Mouse (Mus musculus) thymus, postnatal 36 days (tissue): ENCODE measurements around the gene Fxyd7.

Experiments used
- DNase-seq, 2 experiments: peaks; one replicate each; pipeline ENCODE4 v3.0.0; 2022; ENCODE audit warnings: mixed read lengths in 2 of 2

Gene Fxyd7

GRCm38 (mm10) chr7:31076492-31076891 lies 25.2 kb upstream of the Fxyd7 start, which contains the start of gene Fxyd3:
Gene Fxyd3 (minus strand): TSS chr7:31076704.
- DNase-seq: no peak

- DNase-seq: no peak
Measured at GRCm38 (mm10) chr7:31074713-31075069, 23.4 kb upstream of the Fxyd7 start.

DNA sequence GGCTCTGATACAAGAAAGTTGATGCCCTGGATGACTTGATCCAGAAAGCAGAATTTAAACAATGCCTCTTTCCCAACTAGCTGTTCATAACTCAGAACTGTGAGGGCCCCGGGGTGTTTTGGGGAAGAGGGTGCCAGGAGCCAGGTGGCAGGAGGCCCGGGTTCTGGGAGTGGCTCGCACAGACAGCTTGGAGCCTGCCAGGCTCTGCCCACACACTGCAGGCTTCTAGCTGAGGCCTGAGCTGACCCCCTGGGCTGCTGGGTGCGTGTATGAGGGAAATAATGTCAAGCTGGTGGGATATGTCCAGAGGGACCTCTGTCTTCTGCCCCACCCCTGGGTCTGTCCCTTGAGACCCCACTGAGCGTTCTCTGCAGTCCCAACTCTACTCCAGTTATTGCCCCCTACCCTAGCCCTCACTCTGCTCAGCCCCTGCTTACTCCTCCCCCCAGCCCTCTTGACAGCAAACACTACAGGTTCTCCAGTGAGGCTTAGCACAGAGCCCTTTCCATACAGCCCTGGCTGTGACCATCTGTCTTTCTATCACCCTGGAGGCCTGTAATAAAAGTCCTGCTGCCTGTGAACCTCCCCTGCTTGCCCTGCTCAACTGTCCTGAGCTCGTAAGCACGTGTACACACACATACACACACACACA lies 22.9 kb upstream of the Fxyd7 start:
- no peak for DNase-seq

DNA sequence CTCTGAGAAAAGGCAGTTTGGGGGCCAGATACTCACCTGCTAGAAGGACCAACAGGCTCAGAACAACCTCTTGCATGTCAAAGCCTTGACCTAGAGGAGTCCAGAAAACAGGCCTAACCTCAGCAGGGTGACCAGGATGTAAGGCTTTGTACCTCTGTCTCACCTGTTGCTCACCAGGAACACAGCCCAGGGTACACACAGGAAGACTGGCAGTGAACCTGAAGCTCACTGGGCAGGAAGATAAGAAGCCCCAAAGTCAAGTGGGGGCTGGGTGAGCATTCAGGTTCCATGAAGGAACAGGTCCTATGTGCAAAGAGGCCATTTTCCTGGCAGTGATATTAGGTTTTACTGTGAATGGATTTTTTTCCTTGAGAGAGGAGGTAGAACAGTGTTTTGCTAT lies 22.3 kb upstream of the Fxyd7 start:
- no peak for DNase-seq

DNA sequence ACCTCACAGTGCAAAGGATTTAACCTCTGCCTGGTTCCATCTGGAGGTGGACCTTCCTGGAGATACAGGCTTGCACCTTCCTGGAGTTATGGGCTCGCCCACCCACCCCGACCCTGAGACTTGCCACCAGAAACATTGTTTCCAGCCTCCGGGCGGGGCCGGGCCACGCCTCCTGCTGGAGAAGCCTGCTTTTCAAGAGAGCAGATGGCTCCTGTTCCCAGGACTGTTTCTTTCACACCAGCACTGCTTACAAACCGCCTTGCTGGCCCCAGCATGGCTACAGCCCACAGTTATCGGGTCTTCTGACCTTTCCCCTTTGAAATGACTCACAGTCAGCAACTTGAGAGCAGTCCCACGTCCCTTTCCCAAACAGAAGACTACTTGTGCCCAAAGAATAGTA lies 21.1 kb upstream of the Fxyd7 start:
- no peak for DNase-seq

DNA sequence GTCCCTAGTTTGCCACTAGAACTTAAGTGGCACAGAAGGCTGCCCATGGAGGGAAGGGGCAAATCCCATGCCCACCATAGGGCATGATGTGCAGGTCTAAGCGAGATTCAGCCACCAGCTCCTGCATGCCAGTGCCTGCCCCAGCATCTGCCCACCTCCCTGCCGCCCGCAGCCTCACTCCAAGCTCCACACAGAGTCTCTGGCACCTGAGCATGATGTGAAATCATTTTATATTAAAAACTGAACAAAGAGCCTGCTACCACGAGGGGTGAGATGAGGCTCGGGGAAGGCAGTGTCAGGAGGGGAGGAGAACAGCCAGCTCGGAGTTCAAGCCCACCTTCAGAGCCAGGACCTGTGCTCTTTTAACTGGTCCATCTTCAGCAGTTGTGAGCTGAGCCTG lies 19.1 kb upstream of the Fxyd7 start:
- DNase-seq: no peak

GRCm38 (mm10) chr7:31069491-31069890 lies 18.2 kb upstream of the Fxyd7 start:
- DNase-seq: no peak

DNA sequence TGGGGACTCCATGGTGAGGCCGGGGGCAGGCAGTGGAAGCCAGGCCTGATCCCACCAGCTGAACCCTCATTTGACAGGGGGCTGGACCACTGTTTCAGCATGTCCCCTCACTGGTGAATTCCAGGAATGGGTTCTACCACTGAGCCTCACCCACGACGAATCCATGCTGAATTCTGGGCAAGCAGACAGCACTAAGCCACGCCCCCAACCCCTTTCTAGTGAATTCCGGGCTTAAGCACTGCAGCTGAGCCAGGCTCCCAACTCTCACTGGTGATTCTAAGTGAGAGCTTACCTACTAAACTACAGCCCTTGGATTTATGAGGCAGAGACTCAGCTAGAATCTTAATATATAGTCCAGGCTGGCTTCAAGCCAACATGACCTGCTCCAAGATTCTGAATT lies 16.6 kb upstream of the Fxyd7 start:
- DNase-seq: no peak

- DNase-seq: no peak
Measured at GRCm38 (mm10) chr7:31063074-31063560, 11.8 kb upstream of the Fxyd7 start.

- DNase-seq: no peak
Measured at GRCm38 (mm10) chr7:31060621-31061010, 9.3 kb upstream of the Fxyd7 start.

DNA sequence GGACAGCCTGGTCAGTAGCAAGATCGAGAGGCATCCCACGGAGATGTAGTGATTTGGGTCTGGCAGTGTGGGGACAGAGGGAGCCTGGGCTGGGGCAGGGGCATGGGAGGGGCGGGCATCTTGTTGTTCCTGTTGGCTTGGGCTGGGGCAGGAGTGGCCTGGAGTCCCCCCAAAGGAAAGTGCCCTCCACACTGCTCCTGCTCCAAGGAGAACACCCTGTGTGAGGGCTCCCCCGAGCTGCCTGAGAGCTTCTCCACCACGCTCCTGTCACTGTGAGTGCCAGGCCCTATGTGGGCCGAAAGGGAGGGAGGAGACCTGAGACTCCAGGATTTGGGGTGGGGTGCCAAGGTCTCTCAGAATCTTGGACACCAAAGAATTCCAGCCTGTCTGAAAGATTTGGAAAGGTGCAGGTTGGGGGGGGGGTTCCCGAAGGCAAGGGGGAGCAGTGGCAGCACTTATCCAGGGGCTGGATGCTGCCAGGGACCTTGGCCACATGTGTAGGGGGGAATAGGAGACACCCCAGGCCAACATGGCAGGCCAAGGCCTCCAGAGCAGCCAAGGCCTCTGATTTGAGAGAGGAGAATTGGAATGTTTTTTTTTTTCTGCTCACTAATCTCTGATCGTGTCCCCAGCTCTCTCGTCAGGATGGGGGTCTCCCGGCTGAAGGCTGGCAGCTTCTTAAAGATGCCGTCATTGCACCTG lies 8.8 kb upstream of the Fxyd7 start:
- no peak for DNase-seq

DNA sequence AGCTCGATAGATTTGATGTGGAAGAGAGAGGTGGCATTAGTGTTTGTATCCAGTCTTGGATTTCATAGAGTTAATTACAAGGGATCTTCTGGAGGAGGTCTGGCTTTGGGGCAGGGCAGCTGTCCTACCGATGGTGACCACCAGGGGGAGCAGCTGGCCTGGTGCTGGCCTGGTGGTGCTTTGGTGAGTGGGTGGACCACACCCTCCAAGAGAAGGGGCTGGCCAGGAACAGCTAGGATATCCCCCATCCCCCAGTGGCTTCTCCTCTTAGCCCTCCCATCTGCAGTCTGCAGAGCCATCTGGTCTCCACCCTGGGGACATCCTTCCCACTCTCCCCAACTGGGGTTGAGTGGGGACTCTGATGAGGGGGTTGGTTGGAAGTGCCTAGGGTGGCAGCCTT lies 7.8 kb upstream of the Fxyd7 start, which contains the start of gene Lgi4:
Gene Lgi4, plus strand, starts transcription at position 235 of the 400 bp plus-strand sequence.
- DNase-seq: peak; percentile 69 to 74

DNA sequence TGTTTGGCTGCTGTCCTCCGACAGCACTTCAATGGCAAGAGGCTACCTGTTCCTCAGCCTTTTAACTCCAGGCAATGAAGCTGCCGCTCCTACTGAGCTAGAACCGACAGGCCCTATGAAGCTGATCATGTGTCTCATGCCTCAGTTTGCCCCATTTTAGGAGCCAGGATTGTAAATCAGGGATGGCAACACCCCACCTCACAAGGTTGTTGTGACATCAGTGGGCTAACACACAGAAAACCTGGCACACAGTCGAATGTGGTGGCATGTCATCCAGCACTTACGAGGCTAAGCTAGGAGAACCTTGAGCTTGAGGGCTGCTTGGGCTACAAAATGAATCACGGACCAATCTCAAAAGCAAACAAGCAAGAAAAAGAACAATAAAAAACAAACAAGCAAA lies 6.9 kb upstream of the Fxyd7 start:
- DNase-seq: no peak

GRCm38 (mm10) chr7:31057730-31058129 lies 6.5 kb upstream of the Fxyd7 start:
- no peak for DNase-seq

DNA sequence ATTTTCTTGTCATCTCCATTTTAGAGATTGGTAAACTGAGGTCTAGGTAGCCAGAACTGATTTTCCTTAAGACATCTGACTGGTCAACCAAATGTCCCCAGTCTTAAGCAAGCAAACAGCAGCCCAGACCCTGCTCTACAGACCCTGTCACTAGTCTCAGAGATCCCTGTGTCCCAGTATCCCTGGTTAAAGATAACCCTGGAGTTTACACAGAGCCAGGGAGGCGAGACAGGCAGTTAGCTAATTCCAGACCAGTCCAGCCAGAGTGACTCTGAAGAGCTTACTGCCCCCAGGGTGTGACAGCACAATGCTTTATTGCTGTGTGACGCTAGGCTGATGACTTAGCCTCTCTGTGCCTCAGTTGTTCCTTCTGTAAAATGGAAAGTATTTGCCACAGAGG lies 5.8 kb upstream of the Fxyd7 start, which contains the start of gene Fxyd1:
Gene Fxyd1, minus strand, starts transcription at position 129 of the 400 bp plus-strand sequence.
- DNase-seq: no peak

- no peak for DNase-seq
Measured at GRCm38 (mm10) chr7:31056448-31056847, 5.2 kb upstream of the Fxyd7 start.

GRCm38 (mm10) chr7:31055883-31056282 lies 4.6 kb upstream of the Fxyd7 start:
- DNase-seq: no peak

DNA sequence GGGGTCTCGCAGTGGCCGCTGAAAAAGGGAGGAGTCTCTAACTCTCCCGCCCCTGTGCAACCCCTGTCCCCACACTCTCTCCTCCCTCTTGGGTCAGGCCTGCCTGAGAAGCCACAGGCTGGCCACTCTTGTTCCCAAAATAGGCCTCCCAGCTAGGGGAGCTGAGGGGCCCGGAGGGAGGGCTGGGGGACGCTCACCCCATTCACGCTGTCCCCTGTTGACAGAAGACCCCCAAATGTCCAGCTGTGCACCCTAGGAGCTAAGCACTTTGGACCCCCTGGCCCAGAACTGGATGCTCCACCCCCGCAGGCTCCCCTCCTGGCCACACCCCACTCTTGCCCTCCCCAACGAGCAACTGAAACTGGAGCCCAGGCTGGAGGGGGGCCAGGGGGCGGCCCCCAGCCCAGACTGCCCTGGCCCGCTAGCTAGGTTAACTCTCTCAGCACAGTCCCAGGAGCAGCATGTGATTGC lies 4.1 kb upstream of the Fxyd7 start:
- DNase-seq: no peak

DNA sequence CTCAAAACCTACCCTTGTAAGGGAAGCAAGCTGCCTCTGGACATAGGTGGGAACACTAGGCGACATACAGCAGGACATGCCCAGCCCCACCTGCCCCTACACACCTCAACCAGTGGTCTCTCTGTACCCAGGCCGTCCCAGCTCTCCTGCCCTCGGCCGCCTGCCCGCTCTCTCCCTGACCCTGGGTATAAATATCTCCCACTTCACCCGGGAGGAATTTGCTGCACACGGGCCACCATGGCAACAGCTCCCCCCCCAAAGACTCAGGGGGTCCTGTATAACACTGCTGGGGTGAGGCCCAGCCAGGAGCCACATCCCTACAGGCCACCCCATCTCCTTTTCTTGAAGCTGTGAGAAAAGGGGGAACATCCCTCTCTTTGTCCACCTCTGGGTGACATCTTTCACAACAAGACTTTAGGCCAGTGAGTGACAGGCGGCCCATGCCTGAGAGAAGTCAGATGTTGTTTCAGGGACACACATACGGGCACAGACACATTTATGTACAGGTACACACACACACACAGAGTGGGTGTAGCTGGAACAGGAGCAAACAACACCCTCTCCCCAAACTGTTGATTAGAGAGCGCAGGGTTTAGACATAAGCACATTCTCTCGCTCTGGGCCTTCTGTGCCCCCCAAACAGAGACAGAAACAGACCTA lies 3.5 kb upstream of the Fxyd7 start:
- DNase-seq: no peak

DNA sequence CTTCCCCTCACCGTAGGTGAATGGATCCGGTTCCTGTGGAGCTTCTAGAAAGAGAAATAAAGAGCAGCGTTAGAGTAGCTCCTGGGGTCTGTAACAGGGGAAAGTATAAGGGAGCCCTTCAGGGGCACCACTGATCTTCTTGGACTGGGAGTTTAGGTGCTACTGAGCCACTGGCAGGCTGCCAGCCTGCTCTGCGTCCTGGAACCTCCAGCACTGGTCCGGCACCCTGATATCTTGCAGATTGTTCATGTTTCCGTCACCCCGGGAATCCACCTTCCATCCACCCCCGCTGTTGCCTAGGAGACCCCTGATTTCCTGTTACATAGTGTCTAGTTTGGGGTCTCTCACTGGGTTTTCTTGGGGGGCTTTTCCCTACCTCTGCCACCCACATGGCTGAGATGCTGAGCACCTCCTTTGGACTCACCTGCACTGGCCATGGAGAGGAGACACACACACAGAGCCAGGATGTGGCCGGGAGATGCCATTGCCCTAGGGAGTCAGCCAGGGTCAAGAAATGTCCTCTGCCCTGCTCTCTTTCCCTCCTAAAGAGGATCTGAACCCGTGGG lies 2.7 kb upstream of the Fxyd7 start:
- DNase-seq: no peak

DNA sequence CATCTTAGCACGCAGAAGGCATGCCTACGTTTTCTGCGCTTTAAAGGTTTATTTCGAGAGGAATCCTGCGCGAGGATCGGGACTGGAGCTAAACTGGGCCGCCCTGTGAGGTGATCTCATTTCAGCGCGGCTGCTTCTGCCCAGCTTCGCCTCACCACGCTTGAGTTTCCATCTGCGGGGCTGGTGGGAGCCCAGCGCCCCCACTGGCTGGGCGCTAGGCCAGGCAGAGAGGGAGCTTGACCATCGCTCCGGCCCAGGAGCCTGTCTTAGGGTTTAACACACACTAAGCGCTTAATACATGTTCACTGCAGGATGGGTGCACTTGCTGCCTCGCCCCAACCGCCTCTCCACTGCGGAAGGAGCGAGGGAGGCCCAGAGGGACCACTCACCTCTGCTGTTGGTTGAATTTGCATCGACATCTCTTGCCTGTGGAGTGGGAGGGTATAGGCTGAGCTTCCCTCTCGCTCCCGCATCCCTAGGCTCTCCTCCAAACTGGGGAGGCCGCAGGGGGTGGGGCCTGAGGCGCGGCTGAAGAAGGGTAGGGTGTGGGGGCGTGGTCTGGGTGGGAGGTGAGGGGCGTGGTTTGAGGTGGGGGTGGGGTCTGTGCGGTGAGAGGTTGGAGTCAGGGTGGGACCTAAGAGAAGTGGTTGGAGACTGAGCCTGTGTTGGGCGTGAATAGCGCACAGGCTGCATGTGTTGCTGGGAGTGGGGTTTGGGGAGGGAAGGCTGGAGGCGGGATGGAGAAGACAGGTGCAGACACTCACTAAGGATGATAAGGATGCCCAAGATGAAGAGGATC lies 1.6 kb upstream of the Fxyd7 start:
- peak in 1 of 2 experiments; percentile 29 for DNase-seq

GRCm38 (mm10) chr7:31052251-31052635 lies 976 bp upstream of the Fxyd7 start:
- no peak for DNase-seq

DNA sequence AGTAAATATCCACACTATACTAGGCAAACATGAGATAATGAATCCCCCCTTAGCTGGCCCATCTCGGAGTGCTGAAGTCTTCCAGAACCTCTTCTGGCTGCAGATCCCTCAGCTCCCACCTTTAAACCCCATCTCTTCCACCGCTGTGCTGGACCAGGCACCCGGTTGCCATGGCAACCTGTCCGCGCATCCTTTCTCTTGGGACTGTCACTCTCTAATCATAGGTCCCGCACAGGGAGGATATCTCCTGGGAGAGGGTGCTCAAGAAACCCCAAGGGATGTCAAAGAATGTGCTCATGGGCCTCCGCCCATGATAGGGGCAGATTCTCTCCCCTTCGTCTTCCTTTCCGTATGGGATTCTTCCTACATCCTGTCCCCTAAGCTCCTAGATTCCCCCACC lies 346 bp downstream of the Fxyd7 start:
- no peak for DNase-seq
